Mouse (Mus musculus) heart, adult 8-10 months (tissue): ENCODE results near the gene Ino80d. TPM values are rescaled to one million over a fixed set of nuclear protein-coding genes. Genes with fewer than 3 reads are reported as not detected.

Source experiments
- DNase-seq: peaks from one replicate; pipeline ENCODE4 v3.0.0; 2022; ENCODE audit warnings: low spot score
- total RNA-seq, 4 experiments: library from RNA; stranded (reverse); gene quantifications; 2 replicates each; pipeline ENCODE4 v1.2.4; 2022

The Ino80d gene
- total RNA-seq, 4 experiments from 2014 or later = 15.1 to 18.8 (median 16.8) TPM

DNA sequence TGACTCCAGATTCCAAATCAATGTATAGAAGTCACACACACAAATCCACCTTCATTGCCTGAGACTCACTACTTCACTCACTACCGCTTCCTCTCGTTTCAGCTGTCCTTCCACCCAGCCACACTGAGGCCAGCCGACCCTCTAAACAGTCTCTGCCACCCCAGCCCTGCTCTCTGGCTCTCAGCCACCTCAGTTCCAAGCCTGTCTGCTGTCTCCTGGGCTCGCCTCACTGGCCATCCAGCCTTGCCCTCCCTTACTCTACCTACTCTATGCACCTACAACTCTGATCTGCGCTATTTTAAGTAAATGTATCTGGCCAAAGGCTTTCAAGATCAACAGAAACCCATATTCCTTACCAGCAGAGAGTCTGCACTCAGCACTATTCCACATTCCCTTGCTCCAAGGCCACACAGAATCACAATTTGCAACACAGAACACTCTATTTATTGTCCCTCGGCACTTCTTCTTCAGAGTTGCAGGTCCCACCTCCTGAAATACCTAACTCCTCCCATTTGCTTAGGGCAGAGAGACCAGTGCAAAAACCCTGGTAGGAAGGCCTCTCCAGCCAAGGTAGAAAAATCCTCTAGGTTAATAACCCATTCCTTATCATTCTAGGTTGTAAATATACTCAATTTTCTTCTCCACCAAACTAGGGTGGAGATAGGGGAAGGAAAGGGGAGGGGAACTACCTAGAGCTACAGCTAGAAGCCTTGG lies 6.7 kb downstream of the Ino80d start:
- DNase-seq = no peak

GRCm38 (mm10) chr1:63102758-63103451 lies 11.6 kb downstream of the Ino80d start:
- no peak for DNase-seq

- no peak for DNase-seq
Observed at GRCm38 (mm10) chr1:63100196-63100595, 14.3 kb downstream of the Ino80d start.

DNA sequence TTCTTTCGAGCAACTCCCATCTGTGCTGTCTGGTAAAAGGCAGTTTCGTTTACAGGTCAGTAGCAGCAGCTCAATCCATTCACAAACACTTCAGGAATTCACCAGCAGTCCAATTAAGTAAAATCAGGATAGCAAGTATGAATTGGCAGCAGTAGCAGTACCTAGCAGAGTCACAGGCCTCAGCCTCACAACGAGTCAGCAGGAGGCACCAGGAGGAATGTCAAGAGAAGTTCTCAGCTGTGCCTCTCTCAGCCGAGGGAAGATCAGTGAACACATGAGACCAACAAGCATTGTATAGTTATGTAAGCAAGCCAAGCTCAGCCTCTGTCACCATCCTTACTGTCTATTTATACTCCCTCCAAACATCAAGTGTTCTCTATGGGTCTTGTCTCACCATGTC lies 15.6 kb downstream of the Ino80d start:
- DNase-seq = no peak

DNA sequence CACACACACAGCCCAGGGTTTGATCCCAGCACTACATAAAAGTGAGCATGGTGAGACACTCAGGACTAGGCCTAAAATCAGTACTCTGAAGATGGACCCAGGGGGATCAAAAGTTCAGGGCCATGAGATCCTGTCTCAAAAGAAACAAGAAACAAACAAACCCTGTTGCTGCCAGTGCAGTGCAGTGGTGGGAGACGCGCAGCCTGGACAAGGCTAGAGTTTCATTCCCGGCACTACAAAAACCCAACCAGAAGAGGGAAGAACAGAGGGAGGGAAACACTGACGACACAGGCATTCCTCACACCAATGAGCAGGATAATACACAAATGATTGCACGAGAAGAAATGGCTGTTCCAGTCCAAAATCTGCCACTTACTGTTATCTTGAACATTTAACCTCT lies 18.4 kb downstream of the Ino80d start:
- no peak for DNase-seq

- DNase-seq = no peak
Observed at GRCm38 (mm10) chr1:63089795-63090194, 24.7 kb downstream of the Ino80d start.

DNA sequence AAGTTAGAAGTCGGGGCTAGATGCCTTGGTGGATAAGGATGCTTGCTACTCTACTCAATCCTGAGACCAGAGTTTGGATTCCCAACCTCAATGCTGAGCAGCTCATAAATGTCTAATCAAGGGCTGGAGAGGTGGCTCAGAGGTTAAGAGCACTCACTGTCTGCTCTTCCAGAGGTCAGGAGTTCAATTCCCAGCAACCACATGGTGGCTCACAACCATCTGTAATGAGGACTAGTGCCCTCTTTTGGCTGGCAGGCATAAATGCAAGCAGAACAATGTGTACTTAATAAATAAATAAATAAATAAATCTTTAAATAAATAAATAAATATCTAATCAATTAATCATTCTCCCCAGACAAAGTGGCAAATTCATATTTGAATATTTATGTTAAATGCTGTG lies 25.9 kb downstream of the Ino80d start:
- DNase-seq = no peak

DNA sequence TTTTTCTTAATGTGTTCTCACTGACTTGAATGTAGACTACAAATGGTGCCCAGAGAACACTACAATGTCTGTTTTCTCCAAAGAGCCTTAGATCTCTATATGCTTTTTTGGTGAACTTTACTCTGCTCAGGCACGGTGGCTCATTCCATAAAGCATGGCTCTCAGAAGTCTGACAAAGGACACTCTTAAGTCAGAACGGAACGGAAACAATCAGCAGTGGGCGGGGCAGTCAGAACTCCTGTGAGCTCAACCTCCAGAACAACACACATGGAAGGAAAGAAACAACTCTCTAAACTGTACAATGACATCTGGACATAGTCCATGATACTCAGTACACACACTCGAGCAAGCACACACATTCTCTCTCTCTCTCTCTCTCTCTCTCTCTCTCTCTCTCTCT lies 34.2 kb downstream of the Ino80d start:
- no peak for DNase-seq

DNA sequence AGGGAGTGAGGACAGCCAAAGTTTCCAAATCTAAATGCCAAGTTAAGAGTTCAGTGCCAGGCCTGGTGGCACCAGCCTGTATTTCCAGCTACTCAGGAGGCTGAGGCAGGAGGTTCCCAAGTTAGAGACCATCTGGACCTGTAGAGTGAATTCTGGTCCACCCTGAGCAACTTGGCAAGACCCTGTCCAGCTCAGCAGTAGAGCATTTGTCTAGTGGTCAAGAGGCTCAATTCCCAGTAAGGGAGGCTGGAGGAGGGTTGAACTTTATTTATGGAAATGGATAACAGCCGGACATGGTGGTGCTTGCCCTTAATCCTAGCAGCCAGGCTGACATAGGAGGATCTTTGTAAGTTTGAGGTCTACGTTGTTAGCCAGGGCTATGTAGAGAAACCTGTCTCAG lies 38.1 kb downstream of the Ino80d start:
- no peak for DNase-seq

DNA sequence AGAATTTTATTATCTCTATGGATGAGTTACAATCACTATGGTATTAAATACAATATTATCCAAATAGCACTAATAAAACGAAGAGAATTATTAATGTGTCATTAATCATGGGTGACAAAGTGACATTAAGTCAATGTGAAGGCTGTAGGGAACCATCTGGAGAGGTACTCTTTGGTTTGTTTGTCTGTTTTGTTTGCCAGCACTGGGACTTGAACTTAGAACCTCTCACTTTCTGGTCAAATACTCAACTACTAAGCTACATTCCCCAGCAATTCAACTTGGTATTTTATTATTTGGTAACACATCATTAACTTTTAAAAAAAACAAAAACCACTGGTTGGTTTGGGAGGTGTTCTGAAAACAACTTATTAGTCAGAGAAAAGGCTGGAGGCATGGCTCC lies 43.1 kb downstream of the Ino80d start:
- no peak for DNase-seq

- DNase-seq = no peak
Observed at GRCm38 (mm10) chr1:63058361-63058760, 56.1 kb downstream of the Ino80d start.

DNA sequence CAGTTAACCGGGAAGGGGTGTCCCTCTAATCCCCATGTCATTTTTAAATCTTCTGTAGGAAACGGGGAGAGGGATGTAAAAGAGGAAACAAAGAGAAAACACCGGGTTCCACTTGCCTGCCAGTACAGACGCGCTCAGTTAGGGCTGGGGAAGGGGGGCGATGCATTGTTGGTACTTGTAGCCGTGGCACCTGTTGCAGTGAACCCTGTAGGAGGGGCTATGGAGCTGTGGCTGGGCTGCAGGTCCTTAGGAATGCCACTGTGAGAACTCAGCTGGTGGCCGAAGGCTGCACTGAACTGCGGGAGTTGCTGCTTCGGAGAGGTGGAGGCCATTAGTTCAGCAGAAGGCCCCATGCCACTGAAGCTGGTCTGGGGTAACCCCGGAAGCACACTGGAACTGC lies 56.6 kb downstream of the Ino80d start:
- DNase-seq = no peak

GRCm38 (mm10) chr1:63057318-63057717 lies 57.1 kb downstream of the Ino80d start:
- DNase-seq = no peak

GRCm38 (mm10) chr1:63055386-63055785 lies 59.1 kb downstream of the Ino80d start:
- DNase-seq = no peak

DNA sequence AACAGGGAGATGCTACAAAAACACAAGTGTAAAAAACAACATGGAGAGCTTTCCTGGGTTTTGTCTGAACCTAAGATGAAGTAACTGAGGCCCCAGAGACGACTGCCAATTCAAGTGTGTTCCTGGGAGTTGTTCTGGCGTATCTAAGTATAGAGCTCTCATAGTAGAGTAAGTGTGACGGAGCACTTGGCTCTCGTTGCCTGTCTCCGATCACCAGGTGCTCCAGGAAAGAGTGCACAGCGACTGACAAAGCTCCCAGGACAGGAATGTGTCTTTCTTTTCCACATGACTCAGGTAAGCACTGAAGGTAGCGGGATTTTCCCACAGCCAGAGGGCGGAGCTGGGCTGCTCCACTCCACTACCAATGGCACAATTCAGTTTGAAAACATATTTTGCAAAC lies 63.6 kb downstream of the Ino80d start:
- peak; percentile 24 for DNase-seq

GRCm38 (mm10) chr1:63049977-63050376 lies 64.5 kb downstream of the Ino80d start:
- DNase-seq = peak; percentile 4

- DNase-seq = no peak
Observed at GRCm38 (mm10) chr1:63047983-63048382, 66.5 kb downstream of the Ino80d start.

DNA sequence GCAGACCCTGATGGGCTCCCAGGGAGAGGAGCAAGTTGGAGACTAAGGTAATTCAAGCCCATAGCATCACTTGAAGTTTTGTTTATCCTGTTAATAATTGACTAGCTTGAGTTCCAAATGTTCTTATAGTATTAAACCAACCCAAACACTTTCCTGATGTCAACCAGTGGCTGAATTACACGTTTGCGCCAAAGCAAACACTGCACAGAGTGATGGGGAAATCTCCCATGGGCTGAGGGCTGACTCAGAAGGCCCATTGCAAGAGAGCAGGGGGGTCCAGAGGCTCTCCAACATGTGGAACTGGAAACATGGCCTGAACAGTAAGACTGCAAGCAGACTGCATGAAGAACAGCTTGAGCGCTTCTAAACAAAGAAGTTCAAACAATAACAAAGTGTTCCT lies 81.5 kb downstream of the Ino80d start:
- DNase-seq = no peak

GRCm38 (mm10) chr1:63019916-63020315 lies 94.6 kb downstream of the Ino80d start:
- no peak for DNase-seq

GRCm38 (mm10) chr1:63005013-63005646 lies 109.3 kb downstream of the Ino80d start:
- DNase-seq = no peak

GRCm38 (mm10) chr1:63001874-63002273 lies 112.6 kb downstream of the Ino80d start:
- no peak for DNase-seq

DNA sequence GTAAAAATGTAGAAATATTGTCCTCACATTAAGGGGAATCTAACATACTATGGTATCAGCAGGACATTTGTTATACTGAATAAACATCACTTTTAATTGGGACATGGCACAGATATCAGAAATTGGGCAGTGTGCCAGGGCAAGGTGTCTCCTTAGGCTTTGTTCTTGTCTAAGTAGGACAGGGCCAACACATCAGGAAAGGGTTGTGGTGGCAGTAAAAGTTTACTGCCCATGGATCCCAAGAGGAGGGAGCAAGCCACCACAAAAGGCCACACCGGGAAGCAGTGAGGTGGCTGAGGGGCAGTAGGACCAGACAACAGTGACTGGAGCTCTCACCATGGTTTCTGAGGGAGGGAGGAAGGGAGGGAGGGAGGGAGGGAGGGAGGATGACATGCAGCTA lies 121.1 kb downstream of the Ino80d start:
- no peak for DNase-seq

GRCm38 (mm10) chr1:62992648-62993047 lies 121.8 kb downstream of the Ino80d start:
- DNase-seq = no peak
